Comparison of ENCODE assay signal across 15 mouse cellular contexts in the genomic region with DNA sequence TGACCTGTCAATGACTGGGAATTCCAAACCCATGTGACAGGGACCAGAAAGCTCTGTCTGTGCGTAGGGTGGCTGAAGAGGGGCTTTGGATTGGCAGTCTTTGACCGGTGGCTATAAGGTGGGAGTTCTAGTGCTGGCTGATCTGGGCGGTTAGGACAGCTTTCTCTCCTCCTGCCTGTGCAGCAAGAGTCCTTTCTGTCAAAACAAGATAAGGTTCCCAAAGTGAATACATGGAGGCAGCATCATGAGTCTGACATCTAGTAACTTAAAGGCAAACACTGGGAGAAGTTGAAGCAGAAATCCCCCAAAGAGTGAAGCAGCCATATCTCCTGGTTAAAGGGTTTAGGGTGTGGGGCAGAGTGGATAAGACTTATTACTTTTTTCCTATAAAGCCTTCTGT. TPM values are rescaled to one million over a fixed set of nuclear protein-coding genes. Genes with fewer than 3 reads are reported as not detected.
DNase-seq lines count a peak whose midpoint lies in the region; ATAC-seq lines count a peak whose summit lies in the region.
"Had no signal": no experiment of that assay in that cellular context is flagged by ENCODE, and none has a peak within 500 bp of the region (broad histone marks: within the 10 kb centered on the region; RNA-seq: fewer than 3 reads in every experiment).

A gene (plus strand): TSS at position 56 of the 400 bp plus-strand sequence.

- DNase-seq in forebrain, embryonic 14.5 days (ENCODE audit: low spot score) = no peak
- DNase-seq in forebrain, embryonic 11.5 days (ENCODE audit: low spot score) = no peak
- no peak for DNase-seq in midbrain, embryonic 14.5 days
- no peak for DNase-seq in midbrain, embryonic 11.5 days (ENCODE audit: low spot score, missing footprints)
- no peak for DNase-seq in layer of hippocampus, postnatal 36 days
- no peak for DNase-seq in liver
- DNase-seq: adrenal gland, postnatal 14 days; kidney, adult 8-10 months; liver, postnatal 0 days; thymus, adult 2 months had no signal

- no peaks in the 10 kb centered on the region for H3K9me3 ChIP-seq in forebrain, embryonic 14.5 days (replicated peaks; ENCODE audit: control insufficient read depth, low read length)
- no peaks in the 10 kb centered on the region for H3K9me3 ChIP-seq in forebrain, embryonic 11.5 days (ENCODE audit: control insufficient read depth, low read length)
- no peaks in the 10 kb centered on the region for H3K9me3 ChIP-seq in midbrain, embryonic 14.5 days (ENCODE audit: control insufficient read depth, low read length)
- H3K9me3 ChIP-seq in midbrain, embryonic 11.5 days (ENCODE audit: control insufficient read depth, low read length) = no peaks in the 10 kb centered on the region
- H3K9me3 ChIP-seq in neural tube, embryonic 14.5 days (ENCODE audit: control insufficient read depth, low read length) = no peaks in the 10 kb centered on the region
- H3K9me3 ChIP-seq: limb, embryonic 12.5 days; megakaryocyte, embryonic 14.5 days had no signal

- no peaks in the 10 kb centered on the region for H3K36me3 ChIP-seq in forebrain, embryonic 14.5 days (ENCODE audit: control insufficient read depth, insufficient read depth, low read length)
- no peaks in the 10 kb centered on the region for H3K36me3 ChIP-seq in forebrain, embryonic 11.5 days (ENCODE audit: control insufficient read depth, insufficient read depth, low read length)
- H3K36me3 ChIP-seq in midbrain, embryonic 14.5 days (ENCODE audit: control insufficient read depth, insufficient read depth, low read length) = no peaks in the 10 kb centered on the region
- no peaks in the 10 kb centered on the region for H3K36me3 ChIP-seq in midbrain, embryonic 11.5 days (ENCODE audit: control insufficient read depth, insufficient read depth, low read length)
- H3K36me3 ChIP-seq in neural tube, embryonic 14.5 days (ENCODE audit: control insufficient read depth, insufficient read depth, low read length) = no peaks in the 10 kb centered on the region
- H3K36me3 ChIP-seq: limb, embryonic 12.5 days had no signal

- H3K4me2 ChIP-seq in forebrain, embryonic 14.5 days (ENCODE audit: low read length) = no peak within 1 kb of the TSS
- no peak within 1 kb of the TSS for H3K4me2 ChIP-seq in forebrain, embryonic 11.5 days (ENCODE audit: low read depth, low read length, severe bottlenecking)
- no peak within 1 kb of the TSS for H3K4me2 ChIP-seq in midbrain, embryonic 14.5 days (ENCODE audit: low read length)
- no peak within 1 kb of the TSS for H3K4me2 ChIP-seq in midbrain, embryonic 11.5 days
- no peak within 1 kb of the TSS for H3K4me2 ChIP-seq in neural tube, embryonic 14.5 days (ENCODE audit: low read depth, low read length)
- H3K4me2 ChIP-seq: limb, embryonic 12.5 days had no signal

- H3K9ac ChIP-seq in forebrain, embryonic 14.5 days (ENCODE audit: low read length) = no peak within 1 kb of the TSS
- no peak within 1 kb of the TSS for H3K9ac ChIP-seq in forebrain, embryonic 11.5 days (ENCODE audit: low read length)
- no peak within 1 kb of the TSS for H3K9ac ChIP-seq in midbrain, embryonic 14.5 days (replicated peaks; ENCODE audit: low read length)
- H3K9ac ChIP-seq in midbrain, embryonic 11.5 days (ENCODE audit: low read length) = no peak within 1 kb of the TSS
- H3K9ac ChIP-seq in neural tube, embryonic 14.5 days (replicated peaks; ENCODE audit: low read depth, low read length) = no peak within 1 kb of the TSS
- H3K9ac ChIP-seq: limb, embryonic 12.5 days; liver, postnatal 0 days had no signal

- WGBS in forebrain, embryonic 14.5 days = 84% methylated on average over 3 of the region's 3 CpGs
- 79% methylated on average over 3 of the region's 3 CpGs for WGBS in forebrain, embryonic 11.5 days
- WGBS in midbrain, embryonic 14.5 days = 78% methylated on average over 3 of the region's 3 CpGs
- 83% methylated on average over 3 of the region's 3 CpGs for WGBS in midbrain, embryonic 11.5 days
- WGBS in neural tube, embryonic 14.5 days = 97% methylated on average over 3 of the region's 3 CpGs

- H3K27ac ChIP-seq in forebrain, embryonic 14.5 days (ENCODE audit: low read depth, low read length) = no peak within 1 kb of the TSS
- H3K27ac ChIP-seq in forebrain, embryonic 11.5 days (ENCODE audit: low read depth, low read length) = no peak within 1 kb of the TSS
- H3K27ac ChIP-seq in midbrain, embryonic 14.5 days (replicated peaks; ENCODE audit: low read depth, low read length) = no peak within 1 kb of the TSS
- H3K27ac ChIP-seq in midbrain, embryonic 11.5 days (ENCODE audit: low read depth, low read length) = no peak within 1 kb of the TSS
- no peak within 1 kb of the TSS for H3K27ac ChIP-seq in neural tube, embryonic 14.5 days (ENCODE audit: low read depth, low read length)
- H3K27ac ChIP-seq: limb, embryonic 12.5 days had no signal

- H3K27me3 ChIP-seq in forebrain, embryonic 14.5 days (replicated peaks; ENCODE audit: control insufficient read depth, insufficient read depth, low read length) = no peaks in the 10 kb centered on the region
- H3K27me3 ChIP-seq in forebrain, embryonic 11.5 days (ENCODE audit: control insufficient read depth, insufficient read depth, low read length) = no peaks in the 10 kb centered on the region
- H3K27me3 ChIP-seq in midbrain, embryonic 14.5 days (ENCODE audit: control insufficient read depth, insufficient read depth, low read length) = no peaks in the 10 kb centered on the region
- H3K27me3 ChIP-seq in midbrain, embryonic 11.5 days (ENCODE audit: control insufficient read depth, insufficient read depth, low read length) = no peaks in the 10 kb centered on the region
- no peaks in the 10 kb centered on the region for H3K27me3 ChIP-seq in neural tube, embryonic 14.5 days (ENCODE audit: control insufficient read depth, insufficient read depth, low read length)

- no peaks in the 10 kb centered on the region for H3K4me1 ChIP-seq in forebrain, embryonic 14.5 days (ENCODE audit: control insufficient read depth, insufficient read depth, low read length)
- no peaks in the 10 kb centered on the region for H3K4me1 ChIP-seq in forebrain, embryonic 11.5 days (replicated peaks; ENCODE audit: control insufficient read depth, insufficient read depth, low read length)
- H3K4me1 ChIP-seq in midbrain, embryonic 14.5 days (ENCODE audit: control insufficient read depth, insufficient read depth, low read length) = no peaks in the 10 kb centered on the region
- no peaks in the 10 kb centered on the region for H3K4me1 ChIP-seq in midbrain, embryonic 11.5 days (ENCODE audit: control insufficient read depth, insufficient read depth, low read length)
- H3K4me1 ChIP-seq in neural tube, embryonic 14.5 days (ENCODE audit: control insufficient read depth, insufficient read depth, low read length) = no peaks in the 10 kb centered on the region
- H3K4me1 ChIP-seq: limb, embryonic 12.5 days; megakaryocyte, embryonic 14.5 days had no signal

- no peak for ATAC-seq in forebrain, embryonic 14.5 days
- no peak for ATAC-seq in forebrain, embryonic 11.5 days (replicated peaks; ENCODE audit: low FRiP score)
- no peak for ATAC-seq in midbrain, embryonic 14.5 days (ENCODE audit: low FRiP score, low TSS enrichment)
- no peak for ATAC-seq in midbrain, embryonic 11.5 days (ENCODE audit: low FRiP score)
- no peak for ATAC-seq in neural tube, embryonic 14.5 days (ENCODE audit: low read depth)
- no peak for ATAC-seq in megakaryocyte, adult 5-6 weeks (ENCODE audit: poor library complexity, severe bottlenecking)
- ATAC-seq: liver, postnatal 0 days had no signal

- no peak within 1 kb of the TSS for H3K4me3 ChIP-seq in forebrain, embryonic 14.5 days (ENCODE audit: low read depth, low read length)
- H3K4me3 ChIP-seq in forebrain, embryonic 11.5 days (ENCODE audit: low read depth, low read length) = no peak within 1 kb of the TSS
- no peak within 1 kb of the TSS for H3K4me3 ChIP-seq in midbrain, embryonic 14.5 days (replicated peaks; ENCODE audit: low read depth, low read length)
- H3K4me3 ChIP-seq in midbrain, embryonic 11.5 days (ENCODE audit: low read depth, low read length) = no peak within 1 kb of the TSS
- no peak within 1 kb of the TSS for H3K4me3 ChIP-seq in neural tube, embryonic 14.5 days (ENCODE audit: low read depth, low read length)
- H3K4me3 ChIP-seq: limb, embryonic 12.5 days; megakaryocyte, embryonic 14.5 days had no signal

RNA-seq across cellular contexts. Expression of the gene that starts here (rescaled TPM):
- 13.8 and 18.6 TPM in 2 replicates for polyA plus RNA-seq in forebrain, embryonic 14.5 days (2014; fragmentation: Nextera tagmentation; extraction: Ambion mirVana)
- 2.4 and 3.7 TPM in 2 replicates for polyA plus RNA-seq in forebrain, embryonic 11.5 days (2014; fragmentation: Nextera tagmentation; extraction: Ambion mirVana)
- polyA plus RNA-seq in midbrain, embryonic 14.5 days (2014; fragmentation: Nextera tagmentation; extraction: Ambion mirVana) = 34.1 and 42.2 TPM in 2 replicates
- 2.3 and 2.8 TPM in 2 replicates for polyA plus RNA-seq in midbrain, embryonic 11.5 days (2014; fragmentation: Nextera tagmentation; extraction: Ambion mirVana)
- total RNA-seq in layer of hippocampus, postnatal 36 days (2021) = 10 to 100 TPM; 63.7 to 66.8 TPM
- polyA plus RNA-seq in neural tube, embryonic 14.5 days (2014; fragmentation: Nextera tagmentation; extraction: Ambion mirVana) = 52.2 and 62.5 TPM in 2 replicates
- total RNA-seq in megakaryocyte, adult 5-6 weeks (2015) = not detected in 2 replicates
- total RNA-seq in megakaryocyte, adult 5-6 weeks (2017) = not detected in 2 replicates
- total RNA-seq: neutrophil, adult 5-6 weeks had no signal
- polyA plus RNA-seq: liver, postnatal 0 days had no signal

Comparison
In these comparisons a context has a peak if more than half of its experiments do, and no peak if none do; other contexts are left out.
1. RNA of the gene that starts here (total RNA-seq): 63.7 to 66.8 TPM in layer of hippocampus, postnatal 36 days; not detected in megakaryocyte, adult 5-6 weeks; every median in the first group is over 10 times any median in the second.